Mouse (Mus musculus): ENCODE data around the gene Hoxd9.

Hoxd9 gene

GRCm38 (mm10) chr2:74695383-74695782 is 2.1 kb upstream of the Hoxd9 start:
- in situ Hi-C loops (cut with MboI, MseI): loop anchor here in 1 of 2 experiments (10.0 kb wide), 1 partner anchor 619 kb away; no protein-coding TSS in a partner anchor

DNA sequence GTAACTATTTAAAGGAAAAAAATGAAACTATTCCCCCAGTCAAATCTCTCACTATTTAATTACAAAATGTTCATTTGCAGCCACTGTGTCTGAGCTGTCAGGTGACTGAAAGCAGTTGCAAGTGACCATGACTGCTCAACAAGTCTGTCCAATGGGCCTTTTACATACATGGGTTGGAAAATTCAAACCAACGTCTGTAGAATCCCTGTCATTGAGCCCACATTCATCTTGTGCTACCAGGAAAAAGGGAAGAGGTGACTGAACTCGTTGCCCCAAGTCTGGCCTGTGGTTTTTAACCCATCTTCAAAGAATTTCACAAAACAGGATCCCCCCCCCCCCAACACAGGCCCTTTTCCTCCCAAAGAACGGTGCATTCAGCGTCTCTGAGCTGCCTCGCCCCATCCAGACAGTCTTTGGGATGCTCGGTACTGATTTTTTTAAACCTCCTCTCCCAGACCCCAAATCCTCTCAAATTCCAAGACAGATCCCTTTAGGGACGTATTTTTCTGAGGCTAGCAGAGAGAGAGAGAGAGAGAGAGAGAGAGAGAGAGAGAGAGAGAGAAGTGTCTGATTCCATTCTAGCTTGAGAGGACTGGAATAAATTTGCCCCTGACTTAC is 1.6 kb upstream of the Hoxd9 start:
- in situ Hi-C loops (cut with MboI, MseI): loop anchor here in 1 of 2 experiments (10.0 kb wide), 1 partner anchor 619 kb away; no protein-coding TSS in a partner anchor

- in situ Hi-C loops (cut with MboI, MseI): loop anchor here in 1 of 2 experiments (10.0 kb wide), 1 partner anchor 618 kb away; no protein-coding TSS in a partner anchor
These were observed 838 bp upstream of the Hoxd9 start for GRCm38 (mm10) chr2:74696442-74697335.

GRCm38 (mm10) chr2:74698201-74699052 is 900 bp downstream of the Hoxd9 start:
- in situ Hi-C loops (cut with MboI, MseI): loop anchor here in 1 of 2 experiments (10.0 kb wide), 1 partner anchor 616 kb away; no protein-coding TSS in a partner anchor

GRCm38 (mm10) chr2:74699053-74699430 is 1.5 kb downstream of the Hoxd9 start:
- in situ Hi-C loops (cut with MboI, MseI): loop anchor here in 1 of 2 experiments (10.0 kb wide), 1 partner anchor 616 kb away; no protein-coding TSS in a partner anchor

GRCm38 (mm10) chr2:74699664-74700545 is 2.4 kb downstream of the Hoxd9 start:
- in situ Hi-C loops (cut with MboI, MseI): loop anchor here (5.0 to 10.0 kb wide), 3 partner anchors 367 to 615 kb away; no protein-coding TSS in a partner anchor

GRCm38 (mm10) chr2:74700546-74701112 is 3.1 kb downstream of the Hoxd9 start:
- in situ Hi-C loops (cut with MboI, MseI): loop anchor here in 1 of 2 experiments (5.0 kb wide), 2 partner anchors 367 to 442 kb away; no protein-coding TSS in a partner anchor

- in situ Hi-C loops (cut with MboI, MseI): loop anchor here in 1 of 2 experiments (5.0 kb wide), 2 partner anchors 365 to 440 kb away; no protein-coding TSS in a partner anchor
These were observed 4.7 kb downstream of the Hoxd9 start for GRCm38 (mm10) chr2:74701949-74702819.

GRCm38 (mm10) chr2:74702820-74703219 is 5.3 kb downstream of the Hoxd9 start:
- in situ Hi-C loops (cut with MboI, MseI): loop anchor here in 1 of 2 experiments (5.0 kb wide), 2 partner anchors 364 to 439 kb away; no protein-coding TSS in a partner anchor

GRCm38 (mm10) chr2:74703317-74703716 is 5.8 kb downstream of the Hoxd9 start:
- in situ Hi-C loops (cut with MboI, MseI): loop anchor here in 1 of 2 experiments (5.0 kb wide), 2 partner anchors 364 to 439 kb away; no protein-coding TSS in a partner anchor

- in situ Hi-C loops (cut with MboI, MseI): loop anchor here in 1 of 2 experiments (5.0 kb wide), 2 partner anchors 363 to 438 kb away; no protein-coding TSS in a partner anchor
These were observed 6.3 kb downstream of the Hoxd9 start for GRCm38 (mm10) chr2:74703720-74704392.

- in situ Hi-C loops (cut with MboI, MseI): loop anchor here in 1 of 2 experiments (5.0 kb wide), 2 partner anchors 363 to 438 kb away; no protein-coding TSS in a partner anchor
These were observed 7.0 kb downstream of the Hoxd9 start, which contains the start of gene Hoxd8 for GRCm38 (mm10) chr2:74704393-74704998. TSS of gene Hoxd8 (plus strand) at chr2:74704615.

DNA sequence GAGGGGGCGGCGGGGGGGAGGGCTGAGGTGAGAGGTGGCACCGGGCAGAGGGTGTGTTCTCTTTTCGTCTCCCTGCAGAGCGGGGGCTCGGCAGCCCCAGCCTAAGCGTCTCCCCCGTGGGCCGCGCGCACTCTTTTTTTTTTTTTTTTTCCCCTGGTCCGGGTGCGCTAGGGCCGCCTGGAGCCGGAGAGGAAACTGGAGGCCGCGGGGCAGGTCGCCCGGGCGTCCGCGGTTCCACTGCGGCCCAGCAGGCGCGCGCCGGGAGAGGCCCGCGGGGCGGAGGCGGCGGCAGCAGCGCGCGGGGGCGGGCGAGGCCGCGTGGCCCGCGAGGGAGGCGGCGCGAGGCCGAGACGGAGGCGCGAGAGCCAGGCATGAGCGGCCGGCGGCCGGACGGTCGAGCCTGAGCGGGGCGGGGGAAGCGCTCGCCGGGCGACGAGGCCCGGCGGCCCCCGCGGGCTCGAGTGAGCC is 7.5 kb downstream of the Hoxd9 start:
- in situ Hi-C loops (cut with MboI, MseI): loop anchor here in 1 of 2 experiments (5.0 kb wide), 2 partner anchors 362 to 437 kb away; no protein-coding TSS in a partner anchor

DNA sequence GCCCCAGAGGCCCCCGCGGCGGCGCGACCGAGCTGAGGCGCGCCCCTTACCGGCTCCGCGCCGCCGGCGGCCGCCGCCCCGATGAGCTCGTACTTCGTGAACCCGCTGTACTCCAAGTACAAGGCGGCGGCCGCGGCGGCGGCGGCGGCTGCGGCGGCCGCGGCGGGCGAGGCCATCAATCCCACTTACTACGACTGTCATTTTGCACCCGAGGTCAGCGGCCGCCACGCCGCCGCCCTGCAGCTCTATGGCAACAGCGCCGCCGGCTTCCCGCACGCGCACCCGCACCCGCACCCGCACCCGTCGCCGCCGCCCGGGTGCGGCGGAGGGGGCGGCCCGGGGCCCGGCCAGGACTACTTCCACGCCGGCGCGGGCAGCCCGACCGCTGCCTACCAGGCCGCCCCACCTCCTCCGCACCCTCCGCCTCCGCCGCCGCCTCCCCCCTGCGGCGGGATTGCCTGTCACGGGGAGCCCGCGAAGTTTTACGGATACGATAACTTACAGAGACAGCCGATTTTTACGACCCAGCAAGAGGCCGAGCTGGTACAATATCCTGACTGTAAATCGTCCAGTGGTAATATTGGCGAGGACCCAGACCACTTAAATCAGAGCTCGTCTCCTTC is 8.1 kb downstream of the Hoxd9 start:
- in situ Hi-C loops (cut with MboI, MseI): no loop called here

GRCm38 (mm10) chr2:74706393-74706960 is 8.9 kb downstream of the Hoxd9 start:
- in situ Hi-C loops (cut with MboI, MseI): no loop called here

GRCm38 (mm10) chr2:74707599-74707998 is 10.1 kb downstream of the Hoxd9 start:
- in situ Hi-C loops (cut with MboI, MseI): no loop called here
